Mouse (Mus musculus) ES-E14 (cell line): ENCODE measurements around the gene Baz2b. TPM values are rescaled to one million over a fixed set of nuclear protein-coding genes. Genes with fewer than 3 reads are reported as not detected.

Source experiments
- DNase-seq: peaks from one replicate; pipeline ENCODE4 v3.0.0-alpha.2; 2013; ENCODE audit warnings: low read depth, low spot score
- H3K27ac ChIP-seq: 2 replicates; pipeline ENCODE4 v1.5.1; 2012; ENCODE audit warnings: low read depth, mild to moderate bottlenecking, low read length, moderate library complexity, mixed read lengths; ENCODE audit not compliant: poor library complexity, insufficient read depth, severe bottlenecking
- H3K36me3 ChIP-seq: 2 replicates; pipeline ENCODE4 v1.6.1; 2012; ENCODE audit warnings: mild to moderate bottlenecking, low read length, moderate library complexity, mixed read lengths; ENCODE audit not compliant: control insufficient read depth, poor library complexity, insufficient read depth, severe bottlenecking
- H3K4me1 ChIP-seq, 2 experiments: fragments of 150-350 bp in 1 of 2; sonication (generic) in 1 of 2; 2 replicates each; pipeline ENCODE4 v1.6.1; 2012; ENCODE audit warnings: low read length in 2 of 2, mild to moderate bottlenecking in 1 of 2, mixed read lengths in 1 of 2; ENCODE audit not compliant: control insufficient read depth in 2 of 2, insufficient read depth in 2 of 2, poor library complexity in 1 of 2
- H3K4me3 ChIP-seq, 2 experiments: fragments of 150-350 bp in 1 of 2; sonication (generic) in 1 of 2; 2 replicates each; pipeline ENCODE4 v1.5.1; 2012; ENCODE audit warnings: low read length in 2 of 2, low read depth in 1 of 2, mild to moderate bottlenecking in 1 of 2, mixed read lengths in 1 of 2; ENCODE audit not compliant: insufficient read depth in 1 of 2, poor library complexity in 1 of 2, severe bottlenecking in 1 of 2
- H3K9ac ChIP-seq: 2 replicates; pipeline ENCODE4 v1.6.1; 2012; ENCODE audit warnings: low read depth, mild to moderate bottlenecking, low read length, mixed read lengths; ENCODE audit not compliant: poor library complexity, insufficient read depth, severe bottlenecking
- H3K9me3 ChIP-seq: fragments of 150-350 bp; sonication (generic); 2 replicates; pipeline ENCODE4 v1.6.1; 2012; ENCODE audit warnings: low read depth, mild to moderate bottlenecking, low read length; ENCODE audit not compliant: control insufficient read depth, insufficient read depth
- CHD2 ChIP-seq: IDR thresholded peaks from 2 replicates; pipeline ENCODE4 v1.6.1; 2014; ENCODE audit warnings: mild to moderate bottlenecking, low read depth, low read length, inconsistent platforms
- HCFC1 ChIP-seq: IDR thresholded peaks from 2 replicates; pipeline ENCODE4 v1.6.1; 2012; ENCODE audit warnings: low read length, inconsistent platforms, borderline replicate concordance; ENCODE audit not compliant: insufficient read depth
- MAFK ChIP-seq: IDR thresholded peaks from 2 replicates; pipeline ENCODE4 v1.6.1; 2014; ENCODE audit warnings: mild to moderate bottlenecking, low read depth, low read length, inconsistent platforms; ENCODE audit not compliant: insufficient read depth
- ZC3H11A ChIP-seq: IDR thresholded peaks from 2 replicates; pipeline ENCODE4 v1.6.1; 2012; ENCODE audit warnings: low read depth, mild to moderate bottlenecking, inconsistent platforms, low read length, borderline replicate concordance
- ZNF384 ChIP-seq: IDR thresholded peaks from 2 replicates; pipeline ENCODE4 v1.6.1; 2012; ENCODE audit warnings: low read depth, low read length, inconsistent platforms
- in situ Hi-C, 2 experiments: fragments of 600-800 bp; cut with MboI; formaldehyde crosslinking; loops; one replicate each; pipeline ENCODE4 v1.15.1; 2025; ENCODE audit warnings: low sequenced_read_pairs in 2 of 2, inconsistent platforms in 1 of 2; ENCODE audit not compliant: unreplicated experiment in 2 of 2
- total RNA-seq: library from RNA; depleted of rRNA; stranded (reverse); fragments of 300-350 nt; gene quantifications from 2 replicates; pipeline ENCODE4 v1.2.3, GENCODE M21; 2012

The Baz2b gene
- total RNA-seq, 1 experiment, result 22.0 TPM

GRCm38 (mm10) chr2:60082984-60083636, 126.5 kb downstream of the Baz2b start:
- H3K36me3 ChIP-seq, result no peaks in the 10 kb centered on the region
- peaks cover 11 to 32% of the 10 kb centered on the region in 2 experiments for H3K4me1 ChIP-seq
- no peak overlapping the region for H3K4me3 ChIP-seq
- H3K27ac ChIP-seq, result no peak overlapping the region; the same call in 1 of the 2 replicates
- in situ Hi-C loops, result no loop called here
- DNase-seq, result no peak
- no peak overlapping the region for H3K9ac ChIP-seq
- TF ChIP-seq ZC3H11A (no peak), CHD2 (no peak), ZNF384 (no peak), MAFK (no peak), HCFC1 (no peak)
- H3K9me3 ChIP-seq, result no peaks in the 10 kb centered on the region

- Histone ChIP-seq H3K9me3 (no peaks in the 10 kb centered on the region), H3K9ac (no peak overlapping the region), H3K36me3 (no peaks in the 10 kb centered on the region), H3K4me3 (no peak overlapping the region), H3K27ac (no peak overlapping the region), H3K4me1 (peaks cover 15 to 35% of the 10 kb centered on the region in 2 experiments)
- DNase-seq, result no peak
- TF ChIP-seq HCFC1, result no peak
- no peak for TF ChIP-seq CHD2
- TF ChIP-seq ZNF384, result no peak
- TF ChIP-seq ZC3H11A, result no peak
- no peak for TF ChIP-seq MAFK
- in situ Hi-C loops, result no loop called here
These were observed 127.4 kb downstream of the Baz2b start for GRCm38 (mm10) chr2:60082225-60082624.

GRCm38 (mm10) chr2:60080831-60081230, 128.8 kb downstream of the Baz2b start:
- Histone ChIP-seq H3K9ac (no peak overlapping the region), H3K4me3 (no peak overlapping the region), H3K4me1 (peaks cover 17 to 42% of the 10 kb centered on the region in 2 experiments), H3K27ac (no peak overlapping the region), H3K9me3 (no peaks in the 10 kb centered on the region), H3K36me3 (no peaks in the 10 kb centered on the region)
- in situ Hi-C loops, result no loop called here
- TF ChIP-seq ZC3H11A (no peak), ZNF384 (no peak), CHD2 (no peak), HCFC1 (no peak), MAFK (no peak)
- no peak for DNase-seq

- Histone ChIP-seq H3K27ac (no peak overlapping the region), H3K9ac (no peak overlapping the region), H3K4me1 (peaks cover 16 to 29% of the 10 kb centered on the region in 2 experiments), H3K4me3 (no peak overlapping the region), H3K9me3 (no peaks in the 10 kb centered on the region), H3K36me3 (no peaks in the 10 kb centered on the region)
- in situ Hi-C loops, result no loop called here
- no peak for DNase-seq
- TF ChIP-seq ZNF384 (no peak), CHD2 (no peak), MAFK (no peak), ZC3H11A (no peak), HCFC1 (no peak)
These were observed 132.0 kb downstream of the Baz2b start for GRCm38 (mm10) chr2:60077631-60078030.

- Histone ChIP-seq H3K36me3 (no peaks in the 10 kb centered on the region), H3K4me3 (no peak overlapping the region), H3K9ac (no peak overlapping the region), H3K9me3 (no peaks in the 10 kb centered on the region), H3K4me1 (peaks cover 16 to 27% of the 10 kb centered on the region in 2 experiments), H3K27ac (no peak overlapping the region)
- TF ChIP-seq MAFK (no peak), CHD2 (no peak), HCFC1 (no peak)
- no peak for DNase-seq
- in situ Hi-C loops, result no loop called here
These were observed 132.8 kb downstream of the Baz2b start for GRCm38 (mm10) chr2:60076800-60077199.
